Mouse (Mus musculus): ENCODE results near the gene Synm. TPM values are rescaled to one million over a fixed set of nuclear protein-coding genes. Genes with fewer than 3 reads are reported as not detected.

Synm gene
- total RNA-seq (2023), result not detected

GRCm38 (mm10) chr7:67759629-67759995 lies at the start of gene Synm:
Gene Synm (minus strand): TSS chr7:67759742.

Other genes starting within 250 kb of the Synm start
- gene Lrrc28, start 114.5 kb downstream of the Synm start, total RNA-seq (2023), result 23.5 TPM
- gene Ttc23, start 112.3 kb downstream of the Synm start, total RNA-seq (2023), result 0.70 TPM
- 41.0 TPM for gene Igf1r, start 193.1 kb upstream of the Synm start, total RNA-seq (2023)

Data from CD8-positive naive resting alpha-beta T cell, adult 57 days (primary cell).